Mouse (Mus musculus) B cell, adult 67 days (primary cell): ENCODE data around the gene Tat. TPM values are rescaled to one million over a fixed set of nuclear protein-coding genes. Genes with fewer than 3 reads are reported as not detected.

Experiments
- total RNA-seq, 2 experiments: library from RNA; stranded (reverse); gene quantifications; 4 replicates each; pipeline ENCODE4 v1.2.4; 2023

Gene Tat
- total RNA-seq: not detected

DNA sequence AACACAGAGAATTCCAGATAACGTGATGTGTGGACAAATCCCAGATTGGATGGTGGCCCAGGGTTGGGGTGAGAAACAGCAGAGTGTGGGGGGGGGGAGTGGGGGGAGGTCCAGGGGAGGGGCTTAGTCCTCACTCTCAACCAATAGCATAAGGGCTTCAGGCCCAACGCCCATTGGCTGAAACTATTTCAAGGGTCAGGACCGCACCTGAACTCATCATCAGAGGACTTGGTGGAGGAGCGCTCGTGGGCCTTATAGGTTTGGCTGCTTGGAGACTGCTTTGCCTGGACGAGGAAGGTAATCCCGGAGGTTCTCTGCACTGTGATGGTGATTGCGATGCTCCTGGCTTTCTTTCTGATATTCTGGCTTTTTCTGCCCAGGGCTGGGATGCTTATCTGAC, at the start of gene Tat:
Gene Tat (plus strand): TSS at position 214 of the 400 bp plus-strand sequence.

DNA sequence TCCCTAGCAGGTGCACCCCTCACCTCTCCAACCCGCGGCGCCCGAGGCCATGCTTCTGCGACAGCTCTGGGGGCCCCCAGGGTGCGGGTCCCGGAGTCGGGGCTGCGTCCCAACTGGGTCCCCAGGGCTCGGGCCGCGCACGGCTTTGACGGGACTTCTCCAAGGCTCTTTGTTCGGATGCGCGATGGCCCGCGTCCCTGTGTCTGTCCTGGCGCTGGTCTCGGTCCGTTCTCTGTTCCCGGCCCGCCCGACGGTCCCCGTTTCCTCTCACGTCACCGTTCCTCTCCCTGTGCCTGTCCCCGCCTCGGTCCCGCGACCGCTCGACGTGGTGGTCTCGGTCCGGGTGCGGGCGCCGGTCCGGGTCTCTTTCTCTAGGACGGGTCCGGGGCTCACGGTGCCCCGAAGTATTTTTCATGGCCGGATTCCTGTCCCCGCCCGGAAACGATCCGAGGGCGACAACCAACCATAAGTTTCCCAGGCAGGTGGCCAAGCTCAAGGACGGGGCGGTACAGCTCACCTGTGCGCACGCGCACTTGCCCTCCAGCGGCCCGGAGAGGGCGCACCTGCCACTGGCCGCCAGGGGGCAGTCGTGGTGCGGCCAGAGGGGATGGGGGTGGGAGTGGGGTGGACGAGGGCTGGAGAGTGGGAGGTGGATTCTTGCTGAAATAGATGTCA, 28.4 kb upstream of the Tat start, which contains the start of gene Marveld3:
Gene Marveld3 (minus strand): TSS at position 511 of the 675 bp plus-strand sequence.

DNA sequence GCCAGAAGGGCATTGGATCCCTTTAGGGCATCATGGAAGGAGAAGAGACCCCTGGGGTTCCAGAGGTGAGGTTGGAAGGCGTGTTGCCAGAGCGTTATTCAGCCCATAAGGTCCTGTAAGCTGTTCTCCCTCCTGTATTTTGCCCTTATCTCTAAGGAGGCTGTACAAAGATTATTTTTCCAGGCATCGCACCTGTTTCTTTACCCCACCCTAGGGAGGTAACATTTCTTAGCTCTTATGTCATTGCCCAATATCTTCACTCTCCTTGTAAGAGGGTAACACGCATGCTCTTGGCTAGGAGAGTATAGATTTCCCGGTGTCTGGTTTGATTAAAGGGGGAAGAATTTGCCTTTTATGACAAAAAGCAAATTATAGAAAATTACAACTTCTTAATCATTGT, 49.4 kb downstream of the Tat start, which contains the start of gene Chst4:
Gene Chst4 (minus strand): TSS at position 82 of the 400 bp plus-strand sequence.

Other genes starting within 250 kb of the Tat start
- 100 to 1,000 TPM in 1 of 2 experiments, 10 to 100 TPM in 1; 99.0 to 101 TPM for gene Ap1g1, start 211.9 kb upstream of the Tat start, total RNA-seq
- gene Phlpp2, start 121.9 kb upstream of the Tat start, total RNA-seq: 10 to 100 TPM; 21.1 to 21.6 TPM
- not detected for gene Marveld3, start 28.2 kb upstream of the Tat start, total RNA-seq
- gene Chst4, start 49.3 kb downstream of the Tat start, total RNA-seq: not detected
- gene Zfp612, start 89.3 kb downstream of the Tat start, total RNA-seq: 1 to 10 TPM; 4.1 to 4.8 TPM
- gene Gm21964, start 110.8 kb downstream of the Tat start, total RNA-seq: not detected
- gene Gm17720, start 112.3 kb downstream of the Tat start, total RNA-seq: not detected
- gene Calb2, start 177.8 kb downstream of the Tat start, total RNA-seq: not detected
- gene Cmtr2, start 225.2 kb downstream of the Tat start, total RNA-seq: 10 to 100 TPM; 12.2 to 13.4 TPM